Mouse (Mus musculus): ENCODE measurements around the gene Dcst2. TPM values are rescaled to one million over a fixed set of nuclear protein-coding genes. Genes with fewer than 3 reads are reported as not detected.

Dcst2 gene
- polyA plus RNA-seq (2015; fragmentation: Nextera tagmentation; extraction: Ambion mirVana), result 0.34 TPM in 1 of 2 replicates, not detected in the other

GRCm38 (mm10) chr3:89361675-89362074 lies at the start of gene Dcst2:
Gene Dcst2 (plus strand): TSS chr3:89361975.

GRCm38 (mm10) chr3:89322514-89323165 lies 39.1 kb upstream of the Dcst2 start, which contains the start of gene Efna3:
Gene Efna3 (minus strand): TSS chr3:89322965.

GRCm38 (mm10) chr3:89337721-89338578 lies 23.8 kb upstream of the Dcst2 start, which contains the start of gene Efna4:
Gene Efna4 (minus strand): TSS chr3:89338028.

GRCm38 (mm10) chr3:89349869-89350501 lies 11.8 kb upstream of the Dcst2 start, which contains the start of gene Adam15:
Gene Adam15 (minus strand): TSS chr3:89349996.

GRCm38 (mm10) chr3:89365153-89365485 lies 3.3 kb downstream of the Dcst2 start, which contains the start of gene Dcst1:
Gene Dcst1 (minus strand): TSS chr3:89365253.

GRCm38 (mm10) chr3:89394006-89394893 lies 32.5 kb downstream of the Dcst2 start, which contains the start of gene Zbtb7b:
Gene Zbtb7b (minus strand): TSS chr3:89394776.

GRCm38 (mm10) chr3:89402693-89403092 lies 40.9 kb downstream of the Dcst2 start, which contains the start of gene Lenep:
Gene Lenep (minus strand): TSS chr3:89402793.

GRCm38 (mm10) chr3:89411490-89412393 lies 50.0 kb downstream of the Dcst2 start, which contains the start of gene Flad1:
Gene Flad1 (minus strand): TSS chr3:89411870.

GRCm38 (mm10) chr3:89418170-89418860 lies 56.5 kb downstream of the Dcst2 start, which contains the start of the genes Cks1b and Shc1:
Gene Cks1b (minus strand): TSS chr3:89418383.
Gene Shc1 (plus strand): TSS chr3:89418443.

Other genes starting within 250 kb of the Dcst2 start
- not detected in 2 replicates for gene Pklr, start 225.8 kb upstream of the Dcst2 start, polyA plus RNA-seq (2015; fragmentation: Nextera tagmentation; extraction: Ambion mirVana)
- gene Hcn3, start 201.8 kb upstream of the Dcst2 start, polyA plus RNA-seq (2015; fragmentation: Nextera tagmentation; extraction: Ambion mirVana), result 0.33 and 0.55 TPM in 2 replicates
- 9.4 and 10.4 TPM in 2 replicates for gene Clk2, start 197.2 kb upstream of the Dcst2 start, polyA plus RNA-seq (2015; fragmentation: Nextera tagmentation; extraction: Ambion mirVana)
- 50.6 and 61.2 TPM in 2 replicates for gene Scamp3, start 184.5 kb upstream of the Dcst2 start, polyA plus RNA-seq (2015; fragmentation: Nextera tagmentation; extraction: Ambion mirVana)
- 11.7 and 11.8 TPM in 2 replicates for gene Fam189b, start 178.8 kb upstream of the Dcst2 start, polyA plus RNA-seq (2015; fragmentation: Nextera tagmentation; extraction: Ambion mirVana)
- gene Gba, start 159.0 kb upstream of the Dcst2 start, polyA plus RNA-seq (2015; fragmentation: Nextera tagmentation; extraction: Ambion mirVana), result 25.1 and 27.4 TPM in 2 replicates
- 61.7 and 72.4 TPM in 2 replicates for gene Thbs3, start 146.8 kb upstream of the Dcst2 start, polyA plus RNA-seq (2015; fragmentation: Nextera tagmentation; extraction: Ambion mirVana)
- 116 and 132 TPM in 2 replicates for gene Mtx1, start 134.9 kb upstream of the Dcst2 start, polyA plus RNA-seq (2015; fragmentation: Nextera tagmentation; extraction: Ambion mirVana)
- 0.44 and 0.60 TPM in 2 replicates for gene Muc1, start 132.9 kb upstream of the Dcst2 start, polyA plus RNA-seq (2015; fragmentation: Nextera tagmentation; extraction: Ambion mirVana)
- gene Krtcap2, start 116.0 kb upstream of the Dcst2 start, polyA plus RNA-seq (2015; fragmentation: Nextera tagmentation; extraction: Ambion mirVana), result 194 and 215 TPM in 2 replicates
- gene Trim46, start 115.7 kb upstream of the Dcst2 start, polyA plus RNA-seq (2015; fragmentation: Nextera tagmentation; extraction: Ambion mirVana), result 0.13 and 0.15 TPM in 2 replicates
- gene Dpm3, start 102.6 kb upstream of the Dcst2 start, polyA plus RNA-seq (2015; fragmentation: Nextera tagmentation; extraction: Ambion mirVana), result 89.6 and 97.0 TPM in 2 replicates
- gene Slc50a1, start 91.4 kb upstream of the Dcst2 start, polyA plus RNA-seq (2015; fragmentation: Nextera tagmentation; extraction: Ambion mirVana), result 53.2 and 56.2 TPM in 2 replicates
- 21.7 and 22.7 TPM in 2 replicates for gene Efna1, start 80.8 kb upstream of the Dcst2 start, polyA plus RNA-seq (2015; fragmentation: Nextera tagmentation; extraction: Ambion mirVana)
- 0.10 and 1.9 TPM in 2 replicates for gene Efna3, start 39.0 kb upstream of the Dcst2 start, polyA plus RNA-seq (2015; fragmentation: Nextera tagmentation; extraction: Ambion mirVana)
- gene Efna4, start 23.9 kb upstream of the Dcst2 start, polyA plus RNA-seq (2015; fragmentation: Nextera tagmentation; extraction: Ambion mirVana), result 2.1 and 2.3 TPM in 2 replicates
- gene Adam15, start 12.0 kb upstream of the Dcst2 start, polyA plus RNA-seq (2015; fragmentation: Nextera tagmentation; extraction: Ambion mirVana), result 37.4 and 49.7 TPM in 2 replicates
- gene Dcst1, start 3.3 kb downstream of the Dcst2 start, polyA plus RNA-seq (2015; fragmentation: Nextera tagmentation; extraction: Ambion mirVana), result 0.08 TPM in 1 of 2 replicates, not detected in the other
- 2.1 and 3.7 TPM in 2 replicates for gene Zbtb7b, start 32.8 kb downstream of the Dcst2 start, polyA plus RNA-seq (2015; fragmentation: Nextera tagmentation; extraction: Ambion mirVana)
- gene Lenep, start 40.8 kb downstream of the Dcst2 start, polyA plus RNA-seq (2015; fragmentation: Nextera tagmentation; extraction: Ambion mirVana), result not detected in 2 replicates
- 32.9 and 33.8 TPM in 2 replicates for gene Flad1, start 49.9 kb downstream of the Dcst2 start, polyA plus RNA-seq (2015; fragmentation: Nextera tagmentation; extraction: Ambion mirVana)
- gene Cks1b, start 56.4 kb downstream of the Dcst2 start, polyA plus RNA-seq (2015; fragmentation: Nextera tagmentation; extraction: Ambion mirVana), result 101 and 113 TPM in 2 replicates
- gene Shc1, start 56.5 kb downstream of the Dcst2 start, polyA plus RNA-seq (2015; fragmentation: Nextera tagmentation; extraction: Ambion mirVana), result 39.6 and 45.2 TPM in 2 replicates
- gene Pygo2, start 68.2 kb downstream of the Dcst2 start, polyA plus RNA-seq (2015; fragmentation: Nextera tagmentation; extraction: Ambion mirVana), result 15.7 and 18.4 TPM in 2 replicates
- 206 and 221 TPM in 2 replicates for gene Pbxip1, start 74.7 kb downstream of the Dcst2 start, polyA plus RNA-seq (2015; fragmentation: Nextera tagmentation; extraction: Ambion mirVana)
- 26.7 and 33.5 TPM in 2 replicates for gene Pmvk, start 92.6 kb downstream of the Dcst2 start, polyA plus RNA-seq (2015; fragmentation: Nextera tagmentation; extraction: Ambion mirVana)
- gene Kcnn3, start 158.2 kb downstream of the Dcst2 start, polyA plus RNA-seq (2015; fragmentation: Nextera tagmentation; extraction: Ambion mirVana), result 4.5 TPM in 2 replicates

Data from skeletal muscle tissue, postnatal 0 days (tissue).